Mouse (Mus musculus) forebrain, embryonic 14.5 days (tissue): ENCODE results near the gene Nell2. TPM values are rescaled to one million over a fixed set of nuclear protein-coding genes. Genes with fewer than 3 reads are reported as not detected.
A peak's percentile ranks its signal among the peaks of the same experiment; 100 is the strongest.
"Not testable (repeated sequence)": the region's sequence is repeated elsewhere in the genome, so short reads cannot be mapped to it uniquely, and the experiment has no call there.

Source experiments
- ATAC-seq: fragments of 200-750 bp; cut with Nextera tagmentation; 2 replicates; pipeline ENCODE4 v1.8.0; 2017; ENCODE audit warnings: mild to moderate bottlenecking, moderate library complexity
- DNase-seq: peaks from one replicate; pipeline ENCODE4 v3.0.0-alpha.2; 2015; ENCODE audit warnings: low spot score
- H3K27ac ChIP-seq: fragments of 300-500 bp; sonication (generic); 2 replicates; pipeline ENCODE4 v1.5.1; 2014; ENCODE audit warnings: low read depth, mild to moderate bottlenecking, control low read depth, low read length, moderate library complexity
- H3K27me3 ChIP-seq: fragments of 300-500 bp; sonication (generic); replicated peaks from 2 replicates; pipeline ENCODE4 v1.6.1; 2014; ENCODE audit warnings: low read length, control low read depth, mixed read lengths; ENCODE audit not compliant: control insufficient read depth, insufficient read depth
- H3K36me3 ChIP-seq: fragments of 300-500 bp; sonication (generic); 2 replicates; pipeline ENCODE4 v1.6.1; 2014; ENCODE audit warnings: low read length, control low read depth; ENCODE audit not compliant: control insufficient read depth, insufficient read depth
- H3K4me1 ChIP-seq: fragments of 300-500 bp; sonication (generic); 2 replicates; pipeline ENCODE4 v1.6.1; 2014; ENCODE audit warnings: antibody characterized with exemption, low read length, control low read depth; ENCODE audit not compliant: control insufficient read depth, insufficient read depth
- H3K4me2 ChIP-seq: fragments of 300-500 bp; sonication (generic); 2 replicates; pipeline ENCODE4 v1.6.1; 2014; ENCODE audit warnings: mild to moderate bottlenecking, control low read depth, low read length
- H3K4me3 ChIP-seq: fragments of 300-500 bp; sonication (generic); 2 replicates; pipeline ENCODE4 v1.5.1; 2014; ENCODE audit warnings: low read depth, low read length, control low read depth
- H3K9ac ChIP-seq: fragments of 300-500 bp; sonication (generic); 2 replicates; pipeline ENCODE4 v1.6.1; 2014; ENCODE audit warnings: mild to moderate bottlenecking, low read length, control low read depth, moderate library complexity
- H3K9me3 ChIP-seq: fragments of 300-500 bp; sonication (generic); replicated peaks from 2 replicates; pipeline ENCODE4 v1.6.1; 2016; ENCODE audit warnings: low read length, control low read depth, mixed read lengths; ENCODE audit not compliant: control insufficient read depth
- WGBS: fragments of 180-500 bp; shearing (Covaris S2); extraction: QIAGEN DNeasy Blood & Tissue Kit; methylation state at CpG from one replicate; pipeline ENCODE4 v1.1.7; 2014; 5-methylcytosine and 5-hydroxymethylcytosine counted together
- polyA plus RNA-seq: library from polyadenylated mRNA; unstranded; fragments of >200 nt; fragmentation: Nextera tagmentation; extraction: Ambion mirVana; gene quantifications from 2 replicates; pipeline ENCODE4 v1.2.1, GENCODE M21; 2014

Gene Nell2
- polyA plus RNA-seq, 1 experiment from 2014 or later: 153 TPM

DNA sequence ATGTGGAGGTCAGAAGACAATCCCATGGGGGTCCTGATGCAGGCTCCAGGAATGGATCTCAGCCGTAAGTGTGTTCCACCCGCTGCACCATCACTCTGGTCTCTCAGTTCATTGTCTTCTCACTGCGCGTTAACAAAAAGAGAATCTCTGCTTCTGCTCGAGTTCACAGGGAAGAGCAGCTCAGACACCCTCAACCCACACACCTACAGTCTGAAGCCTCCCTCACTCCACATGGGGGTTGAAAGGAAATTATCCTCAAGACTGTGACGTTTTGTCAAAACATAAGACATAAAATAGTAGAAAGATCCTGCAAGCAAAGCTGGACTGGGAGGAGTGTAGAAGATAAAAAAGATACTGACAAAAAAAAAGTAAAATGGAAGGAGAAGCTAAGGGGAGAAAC, 6.3 kb upstream of the Nell2 start:
- Histone ChIP-seq H3K36me3 (no peaks in the 10 kb centered on the region), H3K4me2 (no peak overlapping the region), H3K9me3 (no peaks in the 10 kb centered on the region; the same call in 1 of the 2 replicates), H3K27me3 (no peaks in the 10 kb centered on the region), H3K4me1 (peaks cover 3% of the 10 kb centered on the region; the same call in 1 of the 2 replicates), H3K4me3 (no peak overlapping the region), H3K27ac (no peak overlapping the region), H3K9ac (no peak overlapping the region)
- 56% methylated on average over 6 of the region's 6 CpGs for WGBS
- DNase-seq (no peak), ATAC-seq (no peak)

DNA sequence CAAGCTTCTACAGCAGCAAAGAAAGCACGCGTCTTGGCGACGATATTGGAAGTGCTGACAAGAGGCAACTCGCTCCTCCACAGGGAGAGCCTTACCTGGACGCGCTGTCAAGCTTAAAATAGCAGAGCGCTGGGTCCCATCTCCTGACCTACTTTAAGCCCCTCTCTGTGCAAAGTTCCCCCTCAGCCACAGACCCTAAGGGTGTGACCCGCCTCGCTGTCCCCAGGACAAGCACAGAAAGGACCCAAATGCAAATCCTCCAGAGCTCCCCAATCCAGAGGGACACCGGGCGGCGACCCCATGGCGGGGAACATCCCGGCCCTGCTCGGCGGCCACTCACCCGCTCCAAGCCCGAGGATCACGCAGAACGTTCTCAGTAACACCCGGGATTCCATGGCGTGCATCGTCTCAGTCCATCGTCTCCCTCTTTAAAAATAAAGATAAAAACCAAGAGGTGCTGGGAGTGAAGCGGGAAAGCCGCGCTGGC, 855 bp downstream of the Nell2 start:
- H3K4me2 ChIP-seq: peak overlapping the region; percentile 83
- ATAC-seq (peak; percentile 33), DNase-seq (peak; percentile 42)
- peak overlapping the region; percentile 87 for H3K9ac ChIP-seq
- no peaks in the 10 kb centered on the region for H3K9me3 ChIP-seq
- no peaks in the 10 kb centered on the region for H3K27me3 ChIP-seq
- H3K36me3 ChIP-seq: no peaks in the 10 kb centered on the region
- under 1% methylated on average over 28 of the region's 28 CpGs for WGBS
- H3K4me3 ChIP-seq: peak overlapping the region; percentile 56
- peaks cover 3% of the 10 kb centered on the region; the same call in 1 of the 2 replicates for H3K4me1 ChIP-seq
- peak overlapping the region; percentile 81 for H3K27ac ChIP-seq

DNA sequence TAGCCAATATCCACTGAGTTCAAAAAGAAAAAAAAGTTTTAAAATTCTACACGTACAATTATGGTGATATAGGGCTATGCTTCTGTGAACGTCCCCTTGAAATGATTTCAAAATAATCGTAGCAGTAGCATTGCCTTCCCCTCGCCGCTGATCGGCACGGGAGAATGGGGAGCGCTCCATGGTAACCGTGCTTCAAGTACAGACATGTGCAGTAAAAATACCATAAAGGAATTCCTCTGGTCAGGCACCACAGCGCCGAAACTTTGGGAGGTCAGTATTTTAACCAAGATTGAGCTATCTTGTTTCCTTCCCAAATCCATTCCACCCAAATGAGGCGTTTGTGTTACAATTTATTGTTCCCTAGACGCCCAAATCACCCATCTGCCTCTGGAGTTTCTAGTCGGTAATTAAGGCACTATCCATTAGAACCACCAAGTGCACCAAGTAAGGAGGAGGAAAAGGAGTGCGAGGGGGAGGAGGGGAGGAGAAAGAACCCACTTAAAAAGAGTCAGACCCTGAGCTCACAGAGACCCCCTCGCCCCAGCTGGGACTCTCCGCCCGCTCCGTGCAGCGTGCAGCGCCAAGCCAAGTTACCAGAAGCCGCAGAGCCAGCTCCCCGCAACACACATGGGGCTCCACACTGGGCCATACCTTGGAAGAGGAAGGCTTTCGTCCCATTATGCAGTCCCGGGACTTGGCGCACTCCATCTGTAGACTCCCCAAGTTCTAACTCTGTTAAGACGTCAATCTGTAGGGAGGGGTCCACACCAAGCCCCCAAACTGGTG, 1.5 kb downstream of the Nell2 start:
- peak overlapping the region; percentile 83 for H3K4me2 ChIP-seq
- WGBS: under 1% methylated on average over 27 of the region's 27 CpGs

DNA sequence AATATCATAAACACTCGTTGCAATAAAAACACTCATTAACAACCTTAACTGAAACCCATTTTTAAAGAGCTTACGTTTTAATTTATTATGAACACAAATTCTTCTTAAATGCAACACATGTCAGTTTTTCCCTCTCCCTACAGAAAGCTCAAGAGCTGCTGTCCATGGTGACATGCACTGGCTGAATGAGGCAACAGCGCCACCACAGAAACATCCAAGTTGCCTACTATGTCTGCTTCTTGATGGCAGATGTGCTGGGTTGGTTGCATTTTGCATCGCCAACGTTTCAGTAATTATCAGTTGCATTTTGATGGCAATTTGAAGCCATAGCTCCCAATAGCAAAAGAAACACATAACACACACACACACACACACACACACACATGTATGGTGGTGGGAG, 2.4 kb downstream of the Nell2 start:
- Histone ChIP-seq H3K4me1 (peaks cover 3% of the 10 kb centered on the region; the same call in 1 of the 2 replicates), H3K27me3 (no peaks in the 10 kb centered on the region), H3K9ac (peak overlapping the region; percentile 87), H3K9me3 (no peaks in the 10 kb centered on the region), H3K4me3 (peak overlapping the region; percentile 56), H3K36me3 (no peaks in the 10 kb centered on the region), H3K4me2 (peak overlapping the region; percentile 83), H3K27ac (no peak overlapping the region)
- ATAC-seq: 0 out of 2 replicates have a peak, but pooled peaks have one; percentile 16
- WGBS: 6% methylated on average over 5 of the region's 5 CpGs
- DNase-seq: peak; percentile 88

More for the DNA sequence above, 1.5 kb downstream of the Nell2 start:
- Histone ChIP-seq H3K27me3 (no peaks in the 10 kb centered on the region), H3K9ac (peak overlapping the region; percentile 87), H3K36me3 (no peaks in the 10 kb centered on the region), H3K27ac (peak overlapping the region; percentile 81), H3K4me1 (peaks cover 3% of the 10 kb centered on the region; the same call in 1 of the 2 replicates), H3K9me3 (no peaks in the 10 kb centered on the region), H3K4me3 (peak overlapping the region; percentile 56)
- ATAC-seq: peak; percentile 57
- DNase-seq: peak; percentile 61

DNA sequence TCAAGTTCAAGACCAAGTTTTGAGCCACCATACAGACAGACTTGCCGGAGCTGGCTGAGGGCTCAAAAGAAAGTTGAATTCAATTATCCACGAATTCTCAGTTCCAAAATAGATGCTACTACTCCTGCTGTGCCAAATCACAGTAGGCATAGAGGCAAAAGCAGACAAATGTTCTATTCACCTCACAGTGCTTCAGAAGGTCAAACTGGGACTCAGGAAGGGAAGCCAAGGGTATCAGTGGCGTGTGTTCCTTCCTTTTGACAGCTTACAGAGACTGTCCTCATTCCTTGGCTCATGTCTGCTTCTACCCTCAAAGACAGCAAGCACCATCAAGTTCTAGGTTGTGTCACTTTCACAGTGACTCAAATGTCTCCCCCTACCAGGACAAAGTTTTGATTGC, 10.2 kb downstream of the Nell2 start:
- 70% methylated on average over 3 of the region's 3 CpGs for WGBS
- Histone ChIP-seq H3K4me3 (no peak overlapping the region), H3K36me3 (peaks cover 14% of the 10 kb centered on the region; the same call in 1 of the 2 replicates), H3K4me1 (no peaks in the 10 kb centered on the region), H3K27ac (no peak overlapping the region), H3K9ac (no peak overlapping the region), H3K4me2 (no peak overlapping the region), H3K27me3 (no peaks in the 10 kb centered on the region), H3K9me3 (no peaks in the 10 kb centered on the region)
- no peak for DNase-seq
- no peak for ATAC-seq

DNA sequence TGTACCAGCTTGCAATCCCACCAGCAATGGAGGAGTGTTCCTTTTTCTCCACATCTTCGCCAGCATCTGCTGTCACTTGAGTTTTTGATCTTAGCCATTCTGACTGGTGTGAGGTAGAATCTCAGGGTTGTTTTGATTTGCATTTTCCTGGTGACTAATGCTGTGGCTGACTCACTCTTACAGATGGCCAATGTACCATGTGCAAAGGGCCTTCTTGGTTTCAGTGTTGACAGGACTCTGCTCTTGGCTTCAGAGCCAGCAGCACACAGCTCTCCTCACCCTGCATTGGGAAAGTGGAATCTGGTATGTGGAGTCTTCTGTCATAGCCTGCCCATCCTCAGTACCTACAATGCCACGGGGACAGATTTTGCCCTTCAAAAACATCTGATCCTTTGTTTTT, 15.1 kb downstream of the Nell2 start:
- not testable (repeated sequence) for H3K36me3 ChIP-seq, H3K27me3 ChIP-seq, H3K4me1 ChIP-seq, DNase-seq, H3K9me3 ChIP-seq, H3K9ac ChIP-seq, H3K27ac ChIP-seq, ATAC-seq, H3K4me2 ChIP-seq, H3K4me3 ChIP-seq
- WGBS: 89% methylated on average over 2 of the region's 2 CpGs

DNA sequence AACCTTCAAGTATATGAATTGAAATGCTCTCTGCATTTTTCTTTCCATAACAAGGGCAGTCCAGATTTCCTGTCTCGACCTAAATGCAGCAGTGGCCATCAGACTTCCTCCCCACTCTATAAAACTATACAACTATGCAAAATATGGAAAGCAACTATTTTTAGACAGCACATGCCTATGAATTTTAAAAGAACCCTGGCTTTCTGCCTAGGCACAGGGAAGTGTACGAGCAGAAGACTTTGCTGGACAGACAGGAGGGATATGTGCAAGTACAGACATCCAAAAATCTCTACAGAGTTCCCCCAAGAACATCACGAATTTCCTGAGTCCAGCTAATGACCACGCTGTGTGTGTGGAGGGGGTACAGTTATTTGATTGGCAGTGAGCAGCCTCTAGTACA, 32.7 kb downstream of the Nell2 start:
- H3K27ac ChIP-seq: no peak overlapping the region
- no peak overlapping the region for H3K9ac ChIP-seq
- WGBS: 90% methylated on average over 4 of the region's 4 CpGs

DNA sequence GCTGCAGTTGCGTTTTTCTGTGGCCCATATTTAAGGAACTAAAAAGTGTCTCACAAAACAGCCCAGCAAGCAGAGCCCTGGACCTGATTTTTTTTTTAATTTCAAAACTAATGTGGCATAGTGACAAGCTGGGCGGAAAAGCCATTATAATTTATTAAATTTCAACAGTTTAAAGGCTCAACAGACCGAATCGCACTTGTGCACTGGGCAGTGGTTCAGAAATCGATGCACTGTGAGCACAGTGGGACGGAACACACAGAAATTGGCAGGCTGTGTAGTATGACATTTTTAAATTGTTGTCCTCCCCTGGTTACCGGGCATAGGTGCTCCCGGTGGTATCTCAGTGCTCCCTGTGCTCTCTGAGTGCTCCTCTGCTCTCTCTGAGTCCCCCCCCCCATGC, 33.2 kb downstream of the Nell2 start:
- Histone ChIP-seq H3K36me3 (no peaks in the 10 kb centered on the region), H3K4me3 (no peak overlapping the region), H3K9ac (no peak overlapping the region), H3K4me2 (no peak overlapping the region), H3K9me3 (no peaks in the 10 kb centered on the region), H3K27ac (no peak overlapping the region), H3K27me3 (no peaks in the 10 kb centered on the region), H3K4me1 (no peaks in the 10 kb centered on the region)
- no peak for ATAC-seq
- DNase-seq: no peak
- WGBS: 87% methylated on average over 8 of the region's 8 CpGs

More for the DNA sequence above, 32.7 kb downstream of the Nell2 start:
- no peaks in the 10 kb centered on the region for H3K27me3 ChIP-seq
- ATAC-seq: no peak
- no peak overlapping the region for H3K4me2 ChIP-seq
- DNase-seq: no peak
- H3K4me3 ChIP-seq: no peak overlapping the region
- H3K4me1 ChIP-seq: no peaks in the 10 kb centered on the region
- no peaks in the 10 kb centered on the region for H3K36me3 ChIP-seq
- no peaks in the 10 kb centered on the region for H3K9me3 ChIP-seq

DNA sequence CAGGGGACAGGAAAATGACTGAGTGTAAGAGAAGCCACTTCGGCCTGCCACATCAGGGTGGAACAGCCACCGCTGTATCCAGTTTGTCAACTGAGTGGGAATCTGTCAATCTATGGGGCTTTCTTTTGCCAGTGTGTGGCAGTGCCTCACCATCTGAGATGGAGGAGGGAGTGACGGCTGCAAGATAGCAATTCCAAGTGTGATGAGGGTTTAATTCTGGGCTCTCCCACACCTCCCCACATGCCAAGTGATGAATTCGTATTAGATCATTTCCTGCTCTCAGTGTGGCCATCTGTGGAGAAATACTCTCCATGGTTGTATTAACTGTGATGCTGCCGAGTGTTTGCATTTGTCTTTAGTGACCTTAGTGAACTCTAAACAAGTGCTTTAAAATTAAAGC, 36.2 kb downstream of the Nell2 start:
- Histone ChIP-seq H3K27ac (no peak overlapping the region), H3K27me3 (no peaks in the 10 kb centered on the region), H3K4me1 (peaks cover 2% of the 10 kb centered on the region; the same call in 1 of the 2 replicates), H3K9me3 (no peaks in the 10 kb centered on the region), H3K4me2 (no peak overlapping the region), H3K36me3 (no peaks in the 10 kb centered on the region), H3K4me3 (no peak overlapping the region), H3K9ac (no peak overlapping the region)
- ATAC-seq (peak; percentile 61; the same call in 1 of the 2 replicates), DNase-seq (peak; percentile 56)
- WGBS: 62% methylated on average over 5 of the region's 5 CpGs
